Mouse (Mus musculus) MEL (cell line): ENCODE measurements around the gene Lnpk.

ENCODE experiments used
- CTCF ChIP-seq, 3 experiments: IDR thresholded peaks in 2 of 3; conservative IDR thresholded peaks in 1 of 3; 2 replicates each; pipeline ENCODE4 v1.5.1; 2011 to 2012; ENCODE audit warnings: low read length in 3 of 3, low read depth in 2 of 3, mild to moderate bottlenecking in 2 of 3, improper control_type of control experiment in 1 of 3, inconsistent platforms in 1 of 3, mixed read lengths in 1 of 3, moderate library complexity in 1 of 3; ENCODE audit not compliant: control insufficient read depth in 1 of 3, insufficient read depth in 1 of 3, poor library complexity in 1 of 3, severe bottlenecking in 1 of 3
- E2F4 ChIP-seq: IDR thresholded peaks from 2 replicates; pipeline ENCODE4 v1.6.1; 2011; ENCODE audit warnings: low read depth, low read length, improper control_type of control experiment, borderline replicate concordance
- EP300 ChIP-seq, 2 experiments: IDR thresholded peaks; 2 replicates each; pipeline ENCODE4 v1.6.1; 2011; ENCODE audit warnings: improper control_type of control experiment in 2 of 2, low read length in 2 of 2, low read depth in 1 of 2, mild to moderate bottlenecking in 1 of 2
- POLR2A ChIP-seq, 2 experiments: IDR thresholded peaks; 2 replicates each; pipeline ENCODE4 v1.6.1; 2011 to 2012; ENCODE audit warnings: low read length in 2 of 2, mild to moderate bottlenecking in 2 of 2, control low read depth in 1 of 2, improper control_type of control experiment in 1 of 2, low read depth in 1 of 2, moderate library complexity in 1 of 2; ENCODE audit not compliant: control insufficient read depth in 1 of 2, insufficient read depth in 1 of 2, poor library complexity in 1 of 2
- RCOR1 ChIP-seq: IDR thresholded peaks from 2 replicates; pipeline ENCODE4 v1.6.1; 2012; ENCODE audit warnings: low read depth, mild to moderate bottlenecking, inconsistent platforms, low read length, improper control_type of control experiment
- TAL1 ChIP-seq: IDR thresholded peaks from 2 replicates; pipeline ENCODE4 v1.6.1; 2012; ENCODE audit warnings: mild to moderate bottlenecking, inconsistent platforms, low read length, moderate library complexity, mixed read lengths
- TCF12 ChIP-seq: IDR thresholded peaks from 2 replicates; pipeline ENCODE4 v1.6.1; 2014; ENCODE audit warnings: low read depth, mild to moderate bottlenecking, inconsistent platforms, low read length, improper control_type of control experiment, moderate library complexity

GRCm38 (mm10) chr2:74617706-74618105 lies 38.5 kb upstream of the Lnpk start:
- TF ChIP-seq POLR2A (IDR thresholded peaks at IDR 0.05; ENCODE audit: control insufficient read depth in 1 of 2, insufficient read depth in 1 of 2, low read depth in 1 of 2, low read length in 2 of 2, poor library complexity in 1 of 2) (no peak), CTCF (IDR thresholded peaks at IDR 0.05 in 2 of 3, conservative IDR thresholded peaks at IDR 0.05 in 1 of 3; ENCODE audit: control insufficient read depth in 1 of 3, insufficient read depth in 1 of 3, low read depth in 2 of 3, low read length in 3 of 3, poor library complexity in 1 of 3, severe bottlenecking in 1 of 3) (no peak), TAL1 (no peak), RCOR1 (no peak), TCF12 (no peak), EP300 (IDR thresholded peaks at IDR 0.05; ENCODE audit: low read depth in 1 of 2, low read length in 2 of 2) (no peak), E2F4 (no peak)
